Mouse (Mus musculus): Measurements from ENCODE around the gene Zfand5. TPM values are rescaled to one million over a fixed set of nuclear protein-coding genes. Genes with fewer than 3 reads are reported as not detected.

Gene Zfand5
- total RNA-seq, 2 experiments from 2014 or later: 45.8 to 75.9 TPM

DNA sequence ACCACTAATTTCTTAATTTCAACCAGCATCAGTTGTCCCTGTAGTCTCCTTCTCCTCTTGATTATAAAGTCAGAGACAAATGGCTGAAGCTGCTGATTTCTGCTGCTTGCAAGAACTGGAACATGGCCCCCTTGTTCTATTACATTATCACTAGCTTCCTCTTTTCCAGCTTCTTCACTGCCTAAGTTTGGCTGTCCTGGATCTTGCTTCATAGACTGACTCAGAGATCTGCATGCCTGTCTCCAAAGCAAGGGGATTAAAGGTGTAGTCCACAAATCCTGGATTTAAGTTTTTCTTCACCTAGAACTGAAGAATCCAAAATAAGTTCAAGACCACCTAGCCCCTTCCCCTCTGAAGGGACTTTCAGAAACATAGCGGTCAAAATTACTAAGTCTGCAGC lies 47.5 kb downstream of the Zfand5 start:
- no peak for ATAC-seq (replicated peaks; ENCODE audit: low FRiP score, poor library complexity, severe bottlenecking)

DNA sequence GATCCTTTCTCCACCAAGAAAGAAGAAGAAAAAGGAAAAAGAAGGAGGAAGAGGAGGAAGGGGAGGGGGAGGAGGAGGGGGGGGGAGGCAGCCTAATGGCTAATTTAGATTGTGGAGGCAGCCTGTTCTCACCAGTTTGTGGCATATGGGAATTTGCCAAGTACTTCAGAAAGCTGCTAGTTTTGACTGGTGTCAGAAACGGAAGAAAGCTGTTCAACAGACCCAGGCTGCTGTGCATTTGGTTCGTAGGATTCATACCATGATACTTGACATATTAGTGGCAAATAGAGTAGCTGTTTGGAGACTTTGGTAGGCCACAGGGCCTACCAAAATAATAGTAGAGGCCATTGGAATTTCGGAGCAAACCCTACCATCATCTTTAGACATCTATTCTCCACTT lies 53.3 kb downstream of the Zfand5 start:
- no peak for ATAC-seq (replicated peaks; ENCODE audit: low FRiP score, poor library complexity, severe bottlenecking)

DNA sequence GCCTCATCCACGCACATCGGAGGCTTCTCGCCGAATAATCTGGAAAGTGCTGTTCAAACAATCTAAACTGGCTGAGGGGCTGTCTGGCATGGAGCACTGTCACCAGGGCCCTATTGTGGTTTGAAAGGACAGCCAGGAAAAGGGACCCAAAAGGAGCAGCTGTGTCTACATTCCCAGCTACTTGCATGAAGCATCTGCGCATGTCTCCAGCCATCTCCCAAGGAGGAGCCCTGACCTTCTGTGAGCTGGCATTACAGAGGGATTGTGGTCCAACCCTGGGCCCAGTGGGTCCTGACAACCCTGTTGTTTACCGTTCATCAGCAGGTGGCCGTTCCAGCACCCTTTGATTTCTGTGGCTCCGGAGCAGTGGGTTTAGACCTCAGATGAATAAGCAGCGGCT lies 56.9 kb downstream of the Zfand5 start:
- ATAC-seq (replicated peaks; ENCODE audit: low FRiP score, poor library complexity, severe bottlenecking): no peak

DNA sequence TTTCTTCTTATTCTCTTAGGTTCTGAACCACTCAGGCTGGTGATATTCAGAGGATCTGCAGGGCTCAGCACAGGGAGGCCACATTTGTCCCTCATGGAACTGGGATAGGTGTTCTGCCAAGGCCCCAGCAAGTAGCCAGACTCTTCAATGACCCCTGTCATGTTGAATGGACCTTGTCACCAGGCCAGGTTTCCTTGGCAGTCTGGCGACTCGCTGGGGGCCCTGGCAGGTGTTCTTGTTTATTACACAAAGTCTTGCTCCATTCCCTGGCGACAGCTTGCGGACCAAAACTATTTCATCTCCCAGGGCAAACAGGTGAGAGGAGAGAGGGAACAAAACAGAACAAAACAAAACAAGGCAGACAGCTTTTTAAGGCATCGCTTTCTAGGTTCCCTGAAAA lies 57.7 kb downstream of the Zfand5 start:
- ATAC-seq (replicated peaks; ENCODE audit: low FRiP score, poor library complexity, severe bottlenecking): no peak

DNA sequence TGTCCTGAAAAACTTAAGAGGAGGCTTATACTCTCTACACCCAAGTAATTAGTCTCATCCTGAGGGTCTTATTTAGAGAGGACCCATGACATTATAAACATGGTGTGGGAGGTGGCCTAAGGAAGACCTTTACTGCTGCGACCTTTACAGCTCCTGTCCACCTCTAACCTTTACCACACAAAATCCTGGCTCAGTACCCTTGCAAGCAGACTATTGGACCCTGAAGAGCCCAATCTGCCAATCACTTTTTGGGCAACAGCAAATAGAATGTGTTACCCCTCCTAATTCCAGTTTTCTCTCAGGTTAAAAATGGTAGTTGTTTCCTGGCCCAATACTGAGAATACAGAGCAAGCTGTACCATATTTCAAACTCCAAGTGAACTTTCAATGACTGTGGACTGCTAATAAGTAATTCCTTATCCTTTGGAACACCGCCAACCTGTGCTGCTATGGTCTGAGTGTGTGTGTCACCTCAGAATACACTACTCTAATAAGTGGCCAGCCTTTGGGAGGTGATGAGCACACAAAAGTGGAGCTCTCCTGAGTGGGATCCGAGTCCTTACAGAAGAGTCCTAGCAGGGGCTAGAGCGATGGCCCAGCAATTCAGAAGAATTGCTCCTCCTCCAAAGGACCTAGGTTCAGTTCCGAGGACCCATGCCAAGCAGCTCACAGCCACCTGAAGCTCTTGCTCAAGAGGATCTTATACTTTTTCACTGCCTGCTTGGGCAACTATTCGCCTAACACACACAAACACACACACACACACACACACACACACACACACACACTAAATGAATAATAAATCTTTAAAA lies 58.4 kb downstream of the Zfand5 start:
- no peak for ATAC-seq (replicated peaks; ENCODE audit: low FRiP score, poor library complexity, severe bottlenecking)

DNA sequence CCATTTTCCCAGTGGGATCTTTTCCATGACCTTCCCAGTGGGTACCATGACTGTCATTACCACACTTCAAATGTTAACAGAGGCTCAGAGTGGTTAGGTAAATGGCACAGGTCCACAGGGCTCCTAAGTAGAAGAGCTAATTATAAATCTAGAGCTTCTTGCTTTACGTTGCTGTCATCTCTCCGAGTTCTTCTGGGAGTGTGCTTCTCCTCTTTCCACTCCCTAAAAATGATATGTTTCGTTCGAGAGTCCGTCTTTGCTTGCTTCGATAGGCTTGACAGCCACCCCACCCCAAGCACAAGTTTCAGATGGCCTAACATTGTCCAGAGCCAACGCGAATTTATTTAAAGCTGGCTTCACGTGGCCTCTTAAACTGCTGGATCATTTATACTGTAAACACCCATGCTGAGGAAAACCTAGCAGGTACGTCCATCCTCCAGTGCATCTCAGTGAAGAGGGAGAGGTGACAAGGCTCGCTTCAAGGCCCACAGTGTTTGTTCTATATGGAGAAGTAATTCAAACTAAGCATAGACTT lies 59.6 kb downstream of the Zfand5 start:
- ATAC-seq (replicated peaks; ENCODE audit: low FRiP score, poor library complexity, severe bottlenecking): no peak

Other genes starting within 250 kb of the Zfand5 start
- gene Gda, start 201.2 kb downstream of the Zfand5 start, total RNA-seq (2015; ENCODE audit: low replicate concordance): 60.9 and 78.0 TPM in 2 replicates
- gene Gda, start 201.2 kb downstream of the Zfand5 start, total RNA-seq (2017; ENCODE audit: low replicate concordance): 103 and 106 TPM in 2 replicates